Mouse (Mus musculus) thymus, postnatal 25 days (tissue): ENCODE measurements around the gene 2310007B03Rik.
"Not testable (repeated sequence)": the region's sequence is repeated elsewhere in the genome, so short reads cannot be mapped to it uniquely, and the experiment has no call there.

ENCODE experiments used
- DNase-seq: peaks from one replicate; pipeline ENCODE4 v3.0.0; 2022

The 2310007B03Rik gene

DNA sequence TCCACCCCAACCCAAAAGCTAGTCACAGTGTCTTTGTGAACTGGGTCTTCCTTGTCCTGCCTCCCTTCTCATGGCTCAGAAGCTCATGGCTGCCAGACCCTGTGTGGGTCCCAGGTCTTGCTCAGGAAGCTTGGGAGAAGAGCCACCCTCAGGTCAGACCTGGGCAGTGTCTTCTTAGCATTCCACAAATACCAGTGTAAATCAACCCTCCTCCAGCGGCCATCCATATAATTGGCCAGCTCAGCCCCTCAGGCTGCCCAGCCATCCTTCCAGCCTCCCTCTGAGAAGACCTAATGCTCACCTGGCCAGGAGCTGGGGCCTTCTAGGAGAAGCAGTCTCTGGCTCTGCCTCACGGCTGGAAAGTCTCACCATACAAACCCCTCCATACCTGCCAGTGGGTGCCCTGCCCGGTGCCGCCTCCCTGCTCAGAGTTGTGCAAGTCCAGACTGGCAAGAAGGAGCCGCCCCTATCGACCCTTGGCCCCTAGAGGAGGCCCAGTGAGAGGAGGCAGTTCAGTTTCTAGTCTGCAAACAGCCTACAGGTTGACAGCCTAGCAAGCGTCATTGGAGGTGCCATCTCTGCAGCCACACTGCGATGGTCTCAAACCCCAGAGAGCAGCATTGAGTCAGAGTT is at the start of gene 2310007B03Rik:
Gene 2310007B03Rik (minus strand): TSS at position 448 of the 633 bp plus-strand sequence.
- DNase-seq: no peak

- no peak for DNase-seq
Observed at GRCm38 (mm10) chr1:93210213-93210641, 49.5 kb upstream of the 2310007B03Rik start.

DNA sequence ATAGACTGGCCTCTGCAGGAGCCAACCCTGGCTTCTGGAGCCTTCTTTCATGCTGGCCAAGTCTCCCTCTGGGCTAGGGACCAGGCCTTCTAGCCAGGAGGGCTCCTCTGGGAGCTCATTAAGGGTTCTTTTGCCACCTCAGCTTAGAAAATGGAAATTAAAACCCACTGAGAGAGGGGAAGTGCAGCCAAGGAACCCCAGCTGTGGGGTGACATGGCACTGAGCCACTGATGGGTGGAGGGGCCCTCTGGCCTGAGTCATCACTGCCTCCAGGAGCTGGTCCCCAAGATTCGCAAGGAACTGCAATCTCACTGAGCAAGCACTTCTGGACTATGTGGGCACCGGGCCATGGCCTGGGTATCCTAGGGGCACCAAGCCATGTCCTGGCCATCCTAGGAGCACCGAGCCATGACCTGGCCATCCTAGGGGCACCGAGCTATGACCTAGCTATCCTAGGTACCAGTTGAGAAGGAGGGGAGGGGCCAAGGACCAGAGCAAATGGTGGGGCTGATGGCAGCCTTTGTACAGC is 46.9 kb upstream of the 2310007B03Rik start:
- DNase-seq: no peak

DNA sequence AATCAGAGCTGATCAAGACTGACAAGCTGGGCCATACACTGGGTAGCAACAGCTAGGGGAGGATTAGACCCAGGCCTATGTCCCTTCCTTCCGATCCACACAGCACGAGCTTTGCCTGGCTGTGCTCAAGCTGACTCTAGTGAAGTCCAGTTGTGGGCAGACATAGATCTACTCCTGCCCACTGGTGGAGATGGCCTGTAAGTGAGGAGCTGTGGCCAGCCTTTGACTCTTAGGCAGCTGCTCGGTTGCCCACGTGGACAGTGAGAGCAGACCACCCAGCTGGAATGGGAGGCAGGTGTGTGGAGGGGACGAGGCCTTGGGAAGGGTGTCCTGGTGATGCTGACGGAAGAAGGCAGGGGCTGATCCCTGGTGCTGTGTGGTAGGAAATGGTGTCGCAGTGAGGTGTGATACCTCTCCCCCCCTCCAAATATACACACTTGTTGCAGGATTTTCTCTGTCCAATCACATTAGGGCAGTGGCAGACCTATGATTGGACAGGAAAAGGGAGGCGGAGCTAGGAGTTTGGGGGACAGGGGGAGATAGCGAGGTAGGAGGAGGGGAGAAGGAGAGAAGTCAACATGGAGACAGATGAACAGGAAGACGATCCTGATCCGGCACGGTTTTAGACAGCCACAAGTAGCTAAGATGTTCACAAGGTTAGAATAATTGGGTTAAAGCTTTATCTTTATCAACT is 45.7 kb upstream of the 2310007B03Rik start:
- DNase-seq: no peak

DNA sequence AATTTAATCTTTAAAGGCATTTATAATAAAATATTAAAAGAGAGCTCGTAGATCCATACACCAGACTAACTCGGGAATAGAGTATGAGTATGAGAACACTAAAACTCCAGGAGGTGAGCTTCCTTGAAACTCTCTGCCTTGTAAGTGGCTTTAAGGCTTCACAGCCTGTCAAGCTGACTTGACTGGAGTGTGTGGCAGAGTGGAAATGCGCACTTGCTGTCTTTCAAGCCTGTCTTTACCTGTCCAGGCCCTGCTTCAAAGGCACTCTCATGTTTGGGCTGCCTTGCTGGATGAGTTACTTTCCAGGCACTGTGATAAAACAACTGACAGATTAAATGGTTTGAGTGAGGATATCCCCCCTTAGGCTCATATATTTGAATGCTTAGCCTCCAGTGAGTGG is 37.2 kb upstream of the 2310007B03Rik start:
- DNase-seq: no peak

DNA sequence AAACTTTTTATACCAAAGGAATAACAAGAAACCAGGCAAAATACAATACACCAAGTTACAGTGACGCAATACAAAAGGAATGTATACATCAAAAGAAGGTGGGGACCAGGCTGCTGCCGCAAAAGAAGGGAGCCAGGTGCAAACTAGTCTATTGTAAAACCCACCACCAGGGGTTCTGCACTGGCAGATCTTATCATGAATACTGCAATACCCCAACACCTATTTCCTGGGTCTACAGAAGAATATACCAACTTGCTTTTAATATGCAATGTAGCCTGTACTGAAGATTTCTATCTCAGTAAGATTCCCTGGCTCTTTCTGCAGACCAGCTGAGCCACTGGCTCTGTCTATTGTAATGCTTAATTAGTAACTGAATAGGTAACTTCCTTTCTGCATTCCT is 36.7 kb upstream of the 2310007B03Rik start:
- not testable (repeated sequence) for DNase-seq

GRCm38 (mm10) chr1:93194961-93195360 is 34.2 kb upstream of the 2310007B03Rik start:
- no peak for DNase-seq

GRCm38 (mm10) chr1:93190726-93191305 is 30.1 kb upstream of the 2310007B03Rik start:
- DNase-seq: no peak

DNA sequence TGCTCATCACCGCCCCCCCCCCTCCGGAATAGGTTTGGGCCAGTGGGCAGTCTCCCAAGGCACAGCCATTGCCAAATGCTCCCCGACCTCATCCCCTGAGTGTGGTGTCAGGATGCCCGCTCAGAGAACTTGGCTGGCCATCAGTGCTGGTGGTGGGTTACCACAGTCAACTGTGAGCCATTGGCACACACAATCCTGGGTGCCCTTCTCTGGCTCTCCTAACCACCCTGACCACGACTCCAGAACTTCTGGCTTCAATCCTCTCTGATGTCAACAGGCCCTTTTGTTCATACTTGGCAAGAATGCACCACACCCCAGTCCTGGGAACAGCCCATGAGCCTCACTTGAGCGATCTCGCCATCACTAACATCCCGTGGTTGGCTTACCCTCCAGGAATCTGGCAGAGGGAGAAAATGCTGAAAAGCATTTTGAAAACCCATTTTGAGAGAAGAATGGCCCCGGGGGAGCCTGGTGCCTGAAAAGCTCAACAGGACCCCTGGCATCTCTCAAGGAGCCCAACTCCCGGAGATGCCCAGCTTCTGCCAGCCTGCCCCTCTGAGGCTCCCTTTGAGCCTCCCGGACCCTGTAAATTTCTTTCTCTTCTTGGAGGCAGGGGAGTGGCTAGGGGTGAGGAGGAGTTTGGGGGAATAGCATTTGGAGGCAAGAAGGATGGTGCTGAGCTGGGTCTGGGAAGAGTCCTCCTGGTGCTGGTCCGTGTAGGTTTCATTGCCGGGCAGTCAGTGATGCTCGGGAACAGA is 23.5 kb upstream of the 2310007B03Rik start:
- DNase-seq: no peak

DNA sequence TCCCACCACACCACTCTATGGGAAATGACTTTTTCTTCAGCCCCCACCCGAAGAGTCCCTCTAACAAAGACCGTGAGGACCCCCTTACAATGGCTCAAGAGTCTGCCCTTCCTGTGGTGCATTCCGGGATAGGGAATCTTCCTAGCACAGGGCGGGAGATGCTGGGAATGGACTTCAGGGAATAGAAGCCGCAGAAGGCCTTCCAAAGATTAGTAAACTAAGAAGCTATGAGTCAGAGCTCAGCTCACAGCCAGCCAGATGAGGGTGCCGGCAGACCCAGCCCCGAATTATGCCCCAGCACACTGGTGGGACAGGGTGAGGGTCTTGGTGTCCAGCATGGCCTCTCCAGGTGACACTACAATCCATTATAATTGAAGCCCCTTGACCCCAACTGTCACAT is 21.5 kb upstream of the 2310007B03Rik start:
- DNase-seq: no peak

GRCm38 (mm10) chr1:93176525-93177332 is 16.0 kb upstream of the 2310007B03Rik start:
- DNase-seq: no peak

GRCm38 (mm10) chr1:93175849-93176248 is 15.1 kb upstream of the 2310007B03Rik start:
- no peak for DNase-seq

GRCm38 (mm10) chr1:93174399-93174798 is 13.7 kb upstream of the 2310007B03Rik start:
- DNase-seq: peak; percentile 63

GRCm38 (mm10) chr1:93173665-93174064 is 12.9 kb upstream of the 2310007B03Rik start:
- DNase-seq: no peak

DNA sequence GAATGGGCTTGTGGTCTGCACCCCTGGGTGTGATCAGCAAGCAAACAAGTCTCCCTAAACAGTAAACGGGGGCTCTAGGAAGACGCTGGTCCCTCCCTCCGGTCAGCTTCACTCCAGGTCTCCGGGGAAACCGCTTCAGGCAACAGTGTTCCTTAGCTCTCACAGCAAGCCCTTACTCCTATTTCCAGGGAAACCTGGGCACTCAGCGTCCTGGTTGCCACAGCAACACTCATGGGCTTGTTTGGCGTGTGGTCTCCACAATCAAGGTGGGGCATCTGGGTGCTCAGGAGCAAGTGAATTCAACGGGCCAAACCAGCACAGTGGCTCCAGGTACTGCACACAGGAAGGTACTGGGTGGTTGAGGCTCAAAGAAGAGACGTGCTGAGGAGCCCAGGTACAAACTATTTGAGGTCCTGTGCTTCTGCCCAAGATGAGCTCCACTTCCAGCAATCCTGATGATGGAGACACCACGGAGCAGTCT is 7.6 kb upstream of the 2310007B03Rik start, which contains the start of gene Crocc2:
Gene Crocc2 (plus strand): TSS at position 431 of the 481 bp plus-strand sequence.
- no peak for DNase-seq

DNA sequence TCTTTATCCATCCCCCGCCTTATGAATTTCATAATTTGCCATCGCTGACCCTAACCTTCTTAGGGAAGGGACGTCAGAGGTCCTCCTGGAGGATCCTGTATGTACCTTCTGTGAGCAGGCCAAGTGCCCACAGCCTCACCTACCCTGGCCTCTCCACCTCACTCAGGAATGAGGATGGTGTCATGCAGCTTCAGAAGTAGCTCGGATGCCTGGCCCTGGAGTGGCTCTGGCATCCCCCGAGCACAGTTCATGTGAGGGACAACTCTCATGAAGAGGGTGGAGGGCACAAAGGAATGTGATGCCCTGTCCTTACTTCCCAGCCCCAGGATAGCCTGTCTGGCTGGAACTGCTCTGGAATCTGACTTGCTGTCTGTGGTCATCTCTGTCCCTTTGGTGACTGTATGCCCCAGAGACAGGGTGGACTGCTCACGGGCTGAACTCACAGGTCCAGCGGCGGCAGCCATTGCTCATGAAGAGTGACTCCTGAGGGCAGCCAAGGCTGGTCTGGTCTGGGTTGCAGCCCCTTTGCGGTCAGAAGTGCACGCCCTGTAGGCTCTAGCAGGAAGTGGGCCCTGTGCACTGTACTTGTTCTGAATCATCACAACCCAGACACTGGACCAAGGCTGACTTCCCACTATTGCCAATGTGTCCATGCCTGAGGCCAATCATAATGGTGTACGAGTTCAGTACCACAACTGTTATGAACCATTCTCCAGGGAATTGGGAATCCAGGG is 5.8 kb upstream of the 2310007B03Rik start:
- no peak for DNase-seq

DNA sequence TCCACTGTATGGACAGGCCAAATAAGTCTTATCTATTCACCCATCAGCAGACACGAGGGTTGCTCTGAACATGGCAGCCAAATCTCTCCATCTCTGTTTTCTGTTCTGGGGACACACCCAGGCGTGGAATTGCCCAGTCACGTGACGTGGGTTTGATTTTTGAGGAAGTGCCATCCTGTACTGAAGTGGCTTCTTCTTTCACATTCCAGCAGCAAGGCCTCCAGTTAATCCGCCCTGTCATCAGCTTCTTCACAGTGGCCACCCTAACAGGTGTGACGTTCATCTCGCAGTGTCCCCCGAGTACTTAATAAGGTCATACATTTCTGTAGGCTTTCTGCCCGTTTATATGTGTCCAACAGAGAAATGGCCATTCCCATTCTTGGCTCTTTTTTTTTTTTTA is 4.7 kb upstream of the 2310007B03Rik start:
- DNase-seq: no peak

DNA sequence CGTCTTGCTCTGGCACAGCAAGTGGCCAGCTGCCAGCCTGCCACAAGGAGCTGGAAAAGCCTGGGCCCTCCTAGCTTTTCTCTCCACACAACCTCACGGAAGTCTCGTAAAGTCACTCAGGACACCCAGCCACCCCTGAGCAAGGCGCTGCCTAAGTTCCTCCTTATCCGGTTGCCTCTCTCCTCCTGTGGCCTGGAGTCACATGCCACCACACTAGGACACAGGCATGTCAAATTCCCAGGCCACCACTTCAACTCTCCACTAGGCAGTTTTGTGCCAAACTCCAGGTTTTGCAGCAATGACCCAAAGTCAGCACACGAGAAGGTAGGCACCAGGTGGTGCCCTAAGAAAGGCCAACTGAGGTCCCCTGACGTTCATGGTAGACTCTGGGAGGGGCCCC is 1.8 kb upstream of the 2310007B03Rik start:
- DNase-seq: no peak

- DNase-seq: no peak
Observed at GRCm38 (mm10) chr1:93161921-93162320, 1.2 kb upstream of the 2310007B03Rik start.

- no peak for DNase-seq
Observed at GRCm38 (mm10) chr1:93161350-93161749, 602 bp upstream of the 2310007B03Rik start.
